Mouse (Mus musculus) liver, postnatal 0 days (tissue): ENCODE data around the gene Pisd. TPM values are rescaled to one million over a fixed set of nuclear protein-coding genes. Genes with fewer than 3 reads are reported as not detected.
"Not testable (repeated sequence)": the region's sequence is repeated elsewhere in the genome, so short reads cannot be mapped to it uniquely, and the experiment has no call there.

Experiments
- ATAC-seq: fragments of 200-750 bp; cut with Nextera tagmentation; 2 replicates; pipeline ENCODE4 v1.8.0; 2017; ENCODE audit warnings: mild to moderate bottlenecking, moderate library complexity
- DNase-seq: peaks from one replicate; pipeline ENCODE4 v3.0.0-alpha.2; 2016
- H3K27ac ChIP-seq: fragments of 300-500 bp; sonication (generic); 2 replicates; pipeline ENCODE4 v1.5.1; 2014; ENCODE audit warnings: antibody characterized with exemption, moderate library complexity, mild to moderate bottlenecking, low read depth
- H3K27me3 ChIP-seq: fragments of 300-500 bp; sonication (generic); 2 replicates; pipeline ENCODE4 v1.6.1; 2014; ENCODE audit warnings: low read length, control low read depth, mixed read lengths; ENCODE audit not compliant: insufficient read depth
- H3K36me3 ChIP-seq: fragments of 300-500 bp; sonication (generic); replicated peaks from 2 replicates; pipeline ENCODE4 v1.6.1; 2014; ENCODE audit warnings: mild to moderate bottlenecking, control low read depth, low read length, moderate library complexity, mixed read lengths; ENCODE audit not compliant: insufficient read depth
- H3K4me1 ChIP-seq: fragments of 300-500 bp; sonication (generic); 2 replicates; pipeline ENCODE4 v1.6.1; 2014; ENCODE audit warnings: antibody characterized with exemption, mild to moderate bottlenecking, control low read depth; ENCODE audit not compliant: insufficient read depth
- H3K4me2 ChIP-seq: fragments of 300-500 bp; sonication (generic); 2 replicates; pipeline ENCODE4 v1.6.1; 2014; ENCODE audit warnings: low read depth, mild to moderate bottlenecking, low read length, moderate library complexity, mixed read lengths
- H3K4me3 ChIP-seq: fragments of 300-500 bp; sonication (generic); 2 replicates; pipeline ENCODE4 v1.5.1; 2014; ENCODE audit warnings: low read depth, low read length
- H3K9ac ChIP-seq: fragments of 300-500 bp; sonication (generic); replicated peaks from 2 replicates; pipeline ENCODE4 v1.6.1; 2014; ENCODE audit warnings: mild to moderate bottlenecking, moderate library complexity
- H3K9me3 ChIP-seq: fragments of 300-500 bp; sonication (generic); 2 replicates; pipeline ENCODE4 v1.6.1; 2016; ENCODE audit warnings: mild to moderate bottlenecking, control low read depth, low read length, mixed read lengths
- CTCF ChIP-seq: sonication (generic); IDR thresholded peaks from 2 replicates; pipeline ENCODE4 v1.5.1; 2016; ENCODE audit warnings: antibody characterized with exemption, low read depth
- EP300 ChIP-seq: IDR thresholded peaks from 2 replicates; pipeline ENCODE4 v1.6.1; 2016; ENCODE audit warnings: antibody characterized with exemption, low read depth, mild to moderate bottlenecking
- WGBS: fragments of 180-500 bp; shearing (Covaris S2); extraction: QIAGEN DNeasy Blood & Tissue Kit; methylation state at CpG from one replicate; pipeline ENCODE4 v1.1.7; 2014; ENCODE audit not compliant: insufficient replicate concordance; 5-methylcytosine and 5-hydroxymethylcytosine counted together
- polyA plus RNA-seq: library from polyadenylated mRNA; unstranded; fragments of >200 nt; fragmentation: Nextera tagmentation; extraction: Ambion mirVana; gene quantifications from 2 replicates; pipeline ENCODE4 v1.2.1, GENCODE M21; 2015

Gene Pisd
- polyA plus RNA-seq, 1 experiment from 2014 or later, result 42.2 TPM

GRCm38 (mm10) chr5:32747650-32748375 lies 37.6 kb downstream of the Pisd start:
- TF ChIP-seq CTCF (peak; percentile 89), EP300 (no peak)
- WGBS, result 43% methylated on average over 6 of the region's 6 CpGs
- Histone ChIP-seq H3K27ac (peak overlapping the region; percentile 25), H3K27me3 (no peaks in the 10 kb centered on the region), H3K9me3 (no peaks in the 10 kb centered on the region), H3K4me1 (peaks cover 36% of the 10 kb centered on the region), H3K4me3 (no peak overlapping the region), H3K36me3 (no peaks in the 10 kb centered on the region), H3K4me2 (peak overlapping the region; percentile 75; the same call in 1 of the 2 replicates), H3K9ac (no peak overlapping the region)
- no peak for ATAC-seq
- DNase-seq, result peak; percentile 49

GRCm38 (mm10) chr5:32745705-32746655 lies 39.5 kb downstream of the Pisd start:
- 5% methylated on average over 10 of the region's 10 CpGs for WGBS
- peak overlapping the region; percentile 75 for H3K4me2 ChIP-seq
- no peaks in the 10 kb centered on the region for H3K9me3 ChIP-seq
- H3K27me3 ChIP-seq, result no peaks in the 10 kb centered on the region
- H3K4me3 ChIP-seq, result peak overlapping the region; percentile 53
- H3K27ac ChIP-seq, result peak overlapping the region; percentile 91
- H3K4me1 ChIP-seq, result peaks cover 49% of the 10 kb centered on the region
- ATAC-seq, result peak; percentile 84
- no peaks in the 10 kb centered on the region; the same call in 1 of the 2 replicates for H3K36me3 ChIP-seq
- peak overlapping the region; percentile 68 for H3K9ac ChIP-seq
- TF ChIP-seq CTCF (no peak), EP300 (no peak)
- DNase-seq, result peak; percentile 77

GRCm38 (mm10) chr5:32742149-32742548 lies 43.3 kb downstream of the Pisd start:
- 59% methylated on average over 9 of the region's 9 CpGs for WGBS
- Histone ChIP-seq H3K36me3 (no peaks in the 10 kb centered on the region; the same call in 1 of the 2 replicates), H3K4me1 (peaks cover 47% of the 10 kb centered on the region), H3K9ac (no peak overlapping the region), H3K4me3 (no peak overlapping the region), H3K27ac (peak overlapping the region; percentile 22; the same call in 1 of the 2 replicates), H3K27me3 (no peaks in the 10 kb centered on the region), H3K9me3 (no peaks in the 10 kb centered on the region), H3K4me2 (no peak overlapping the region)
- ATAC-seq, result no peak
- TF ChIP-seq EP300 (no peak), CTCF (peak; percentile 55)
- peak; percentile 44 for DNase-seq

GRCm38 (mm10) chr5:32741377-32741776 lies 44.1 kb downstream of the Pisd start:
- H3K4me3 ChIP-seq, ATAC-seq, H3K27me3 ChIP-seq, H3K9me3 ChIP-seq, H3K4me2 ChIP-seq, H3K36me3 ChIP-seq, H3K27ac ChIP-seq, H3K9ac ChIP-seq, DNase-seq: not testable (repeated sequence)
- peaks cover 42% of the 10 kb centered on the region for H3K4me1 ChIP-seq
- WGBS, result 87% methylated on average over 4 of the region's 4 CpGs

- not testable (repeated sequence) for H3K9ac ChIP-seq, ATAC-seq, H3K4me2 ChIP-seq, H3K4me3 ChIP-seq, H3K27me3 ChIP-seq, H3K36me3 ChIP-seq, DNase-seq, H3K9me3 ChIP-seq, H3K27ac ChIP-seq
- peaks cover 41% of the 10 kb centered on the region for H3K4me1 ChIP-seq
- 71% methylated on average over 8 of the region's 8 CpGs for WGBS
Observed at GRCm38 (mm10) chr5:32740850-32741249, 44.6 kb downstream of the Pisd start.

GRCm38 (mm10) chr5:32740138-32740537 lies 45.3 kb downstream of the Pisd start:
- Histone ChIP-seq H3K9me3 (no peaks in the 10 kb centered on the region), H3K4me1 (peaks cover 35% of the 10 kb centered on the region), H3K36me3 (peaks cover 5% of the 10 kb centered on the region; the same call in 1 of the 2 replicates), H3K9ac (no peak overlapping the region), H3K4me3 (no peak overlapping the region), H3K27ac (no peak overlapping the region), H3K27me3 (no peaks in the 10 kb centered on the region), H3K4me2 (no peak overlapping the region)
- WGBS, result 71% methylated on average over 3 of the region's 3 CpGs
- TF ChIP-seq EP300 (no peak), CTCF (no peak)
- no peak for DNase-seq
- ATAC-seq, result no peak

GRCm38 (mm10) chr5:32736770-32737169 lies 48.7 kb downstream of the Pisd start:
- H3K27ac ChIP-seq, H3K9ac ChIP-seq, H3K9me3 ChIP-seq, H3K27me3 ChIP-seq, H3K36me3 ChIP-seq, ATAC-seq, H3K4me1 ChIP-seq, H3K4me3 ChIP-seq, H3K4me2 ChIP-seq, DNase-seq: not testable (repeated sequence)
- 69% methylated on average over 3 of the region's 3 CpGs for WGBS
